Mouse (Mus musculus): ENCODE data around the gene Kif26a.

Kif26a gene

DNA sequence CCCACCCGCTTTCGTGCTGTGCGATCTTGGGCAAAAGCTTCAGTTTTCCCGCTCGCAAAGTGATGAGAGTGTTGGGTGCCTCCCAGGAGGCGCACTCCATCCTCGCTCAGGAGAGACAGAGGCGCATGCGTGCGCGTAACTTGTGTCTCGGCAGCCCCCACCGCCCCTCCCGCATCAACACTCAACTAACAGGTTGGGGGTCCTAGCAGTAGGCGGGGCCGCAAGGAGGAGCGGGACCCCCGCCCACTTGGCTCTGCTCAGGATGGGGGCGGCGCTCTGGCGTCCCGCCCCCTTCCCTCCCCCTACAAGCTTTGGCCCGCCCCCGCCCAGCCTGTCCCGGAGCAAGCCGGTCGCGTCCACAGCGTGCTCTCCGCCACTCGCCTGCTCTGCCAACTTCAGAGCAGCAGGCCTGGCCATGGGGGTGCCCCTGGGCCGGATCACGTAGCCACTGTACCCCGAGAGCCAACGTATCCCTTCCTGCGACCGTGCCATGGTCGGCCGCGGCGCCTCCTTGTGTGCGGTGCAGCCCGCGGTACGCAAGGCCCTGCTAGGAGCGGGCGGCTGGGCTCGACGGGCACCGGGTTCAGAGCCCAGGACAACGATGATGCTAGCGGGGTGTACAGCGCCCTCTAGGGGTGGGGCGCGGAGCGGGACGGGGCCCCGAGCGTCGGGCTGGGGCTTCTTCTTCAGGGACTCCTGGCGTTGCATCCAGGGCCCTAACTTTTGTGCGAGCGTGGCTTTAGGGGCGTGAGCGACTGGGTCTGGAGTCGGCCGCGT is at the start of gene Kif26a:
Gene Kif26a, plus strand, starts transcription at position 334 of the 777 bp plus-strand sequence.
- peak; percentile 25 to 34 for DNase-seq

DNA sequence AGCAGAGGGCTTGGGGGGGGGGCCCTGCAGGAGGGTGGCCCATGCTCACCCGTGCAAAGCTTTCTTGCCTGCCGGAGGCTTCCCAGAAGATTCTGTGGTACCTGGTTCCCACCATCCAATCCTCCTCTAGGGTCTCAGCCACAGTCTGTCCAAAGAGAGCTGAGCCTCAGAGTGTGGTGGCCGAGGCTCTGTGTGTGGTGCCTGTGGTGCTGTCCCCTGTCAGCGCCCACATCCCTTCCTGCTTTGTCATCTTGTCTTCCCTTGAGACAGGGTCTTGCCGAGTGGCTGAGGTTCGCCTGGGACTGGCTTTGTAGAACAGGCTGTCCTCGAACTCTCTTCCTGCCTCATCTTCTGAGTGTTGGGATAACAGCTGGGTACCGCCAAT is 49.3 kb upstream of the Kif26a start:
- DNase-seq: no peak

DNA sequence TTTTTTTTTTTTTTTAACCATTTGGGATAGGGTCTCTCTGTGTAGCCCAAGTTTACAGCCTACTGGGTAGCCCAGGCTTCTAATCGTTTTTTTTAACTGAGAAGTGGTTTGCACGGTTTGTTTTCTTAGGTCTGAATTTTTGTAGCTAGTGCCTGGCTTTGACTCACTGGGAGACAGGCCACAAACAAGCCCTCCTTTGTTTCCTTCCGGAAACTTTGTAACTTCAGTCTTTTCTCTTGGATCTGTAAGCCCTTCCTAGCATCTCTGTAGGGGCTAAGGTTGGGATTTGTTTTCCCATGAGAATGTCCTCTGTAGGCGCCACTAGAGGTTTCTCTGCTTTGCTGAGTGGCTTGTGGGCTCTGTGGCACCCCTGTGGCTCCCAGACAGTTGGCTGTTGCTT is 45.9 kb upstream of the Kif26a start:
- DNase-seq: no peak

- no peak for DNase-seq
Measured at GRCm38 (mm10) chr12:112101045-112101444, 45.0 kb upstream of the Kif26a start.

DNA sequence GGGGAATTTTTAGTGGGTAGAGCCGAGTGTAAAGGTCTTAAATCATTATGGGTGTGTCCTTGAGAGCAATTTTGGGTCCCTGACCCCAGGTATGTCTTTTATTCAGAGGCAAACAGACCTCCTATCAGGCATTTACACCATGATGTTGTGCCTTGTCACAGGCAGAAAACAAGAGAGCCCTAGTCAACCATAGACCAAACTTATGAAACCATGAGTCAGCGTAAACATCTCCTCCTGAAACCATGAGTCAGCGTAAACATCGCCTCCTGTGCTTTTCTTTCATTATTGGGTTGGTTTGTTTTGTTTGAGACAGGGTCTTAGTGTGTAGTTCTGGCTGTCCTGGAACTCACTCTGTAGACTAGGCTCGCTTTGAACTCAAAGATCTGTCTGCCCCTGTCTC is 42.8 kb upstream of the Kif26a start:
- DNase-seq: no peak

GRCm38 (mm10) chr12:112104890-112105289 is 41.1 kb upstream of the Kif26a start:
- no peak for DNase-seq

- no peak for DNase-seq
Measured at GRCm38 (mm10) chr12:112106541-112106971, 39.5 kb upstream of the Kif26a start, which contains the start of gene Aspg. Gene Aspg, plus strand, starts transcription at chr12:112106679.

DNA sequence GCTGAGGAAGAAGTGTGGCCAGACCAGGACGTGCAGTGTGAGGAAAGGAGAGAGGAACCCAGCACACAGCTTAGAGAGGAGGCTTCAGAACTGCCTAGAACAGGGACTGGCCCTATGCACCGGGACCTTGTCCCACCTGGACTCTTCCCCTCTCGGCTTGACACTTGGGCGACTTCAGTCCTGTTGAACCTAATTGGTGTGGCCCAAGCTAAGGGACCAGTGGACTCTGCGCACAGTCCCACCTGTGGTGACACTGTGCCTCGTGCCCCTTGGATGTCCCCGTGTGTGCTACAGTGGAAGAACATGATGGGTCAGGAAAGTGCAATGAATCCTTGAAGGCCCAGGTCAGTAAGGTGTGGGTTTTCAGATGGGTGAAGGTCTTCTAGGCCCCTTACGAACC is 38.3 kb upstream of the Kif26a start:
- DNase-seq: no peak

- no peak for DNase-seq
Measured at GRCm38 (mm10) chr12:112108696-112109445, 37.1 kb upstream of the Kif26a start.

GRCm38 (mm10) chr12:112109701-112110100 is 36.3 kb upstream of the Kif26a start:
- no peak for DNase-seq

GRCm38 (mm10) chr12:112111323-112111722 is 34.7 kb upstream of the Kif26a start:
- no peak for DNase-seq

GRCm38 (mm10) chr12:112112235-112112634 is 33.8 kb upstream of the Kif26a start:
- no peak for DNase-seq

DNA sequence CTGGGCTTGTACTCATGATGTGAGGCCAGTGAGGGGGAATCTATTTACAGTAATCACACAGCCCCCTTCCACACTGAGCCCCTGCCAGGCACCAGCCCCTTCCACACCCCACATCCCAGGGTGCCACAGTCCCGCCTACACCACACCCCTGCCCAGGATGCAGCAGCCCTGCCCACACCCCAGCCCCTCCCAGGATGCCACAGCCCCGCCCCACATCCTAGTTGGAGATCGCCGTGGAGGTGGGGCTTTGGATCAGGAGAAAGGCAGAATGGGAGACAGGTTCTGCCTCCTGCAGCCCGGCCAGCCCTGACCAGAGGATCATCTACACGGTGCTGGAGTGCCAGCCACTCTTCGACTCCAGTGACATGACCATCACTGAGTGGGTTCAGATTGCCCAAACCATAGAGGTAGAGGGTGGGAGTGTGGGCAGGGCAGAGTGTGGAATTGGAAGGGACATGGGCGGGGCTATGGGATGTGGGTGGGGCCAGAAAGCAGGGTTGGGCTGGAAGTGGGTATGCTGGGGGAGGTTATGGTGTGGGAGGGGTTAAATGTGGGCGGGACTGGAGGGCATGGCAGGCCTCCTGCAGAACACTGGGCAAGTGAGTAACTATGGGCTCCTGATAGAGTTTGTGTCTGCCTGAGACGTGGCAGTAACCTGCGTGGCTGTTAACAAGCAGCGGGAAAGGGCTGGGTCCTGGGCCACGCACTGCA is 33.2 kb upstream of the Kif26a start:
- no peak for DNase-seq

DNA sequence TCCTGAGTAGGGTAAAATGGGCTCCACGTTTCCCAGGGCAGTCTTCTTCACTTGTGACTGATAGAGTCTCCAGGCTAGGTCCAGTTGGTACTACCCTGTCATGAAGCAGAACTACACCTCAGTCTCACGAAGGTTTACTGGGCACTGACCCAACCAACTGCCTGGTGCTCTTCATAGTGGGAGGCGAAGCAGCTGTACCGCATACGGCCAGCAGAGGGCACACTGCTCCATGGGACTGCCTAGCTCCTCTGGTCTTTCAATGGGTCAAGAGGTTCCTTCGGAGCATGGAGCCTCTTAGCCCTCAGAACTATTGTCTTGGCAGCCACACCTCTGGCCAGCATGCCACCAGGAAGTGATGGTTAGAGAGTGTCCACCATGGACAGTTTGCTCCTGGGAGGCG is 32.3 kb upstream of the Kif26a start:
- peak; percentile 56 to 67 for DNase-seq

DNA sequence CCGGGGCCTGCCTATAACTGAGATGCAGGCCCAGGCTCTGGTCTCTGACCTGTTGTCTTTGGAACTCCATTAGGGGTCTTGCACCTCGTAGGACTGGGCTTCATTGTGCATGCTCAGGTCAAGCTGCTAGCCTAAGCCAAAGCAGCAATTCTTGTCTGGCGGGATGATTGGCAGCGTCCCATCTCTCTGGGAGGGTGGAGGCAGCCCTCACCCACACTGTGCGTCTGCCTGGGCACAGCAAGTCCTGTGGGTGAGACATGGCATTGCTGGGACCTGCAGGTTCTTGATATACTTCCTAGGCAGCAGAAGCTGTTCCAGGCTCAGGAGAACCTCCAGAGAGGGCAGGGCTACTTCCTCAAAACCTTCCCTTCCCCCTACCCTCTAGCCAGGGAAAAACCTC is 29.0 kb upstream of the Kif26a start:
- DNase-seq: no peak

- DNase-seq: no peak
Measured at GRCm38 (mm10) chr12:112117649-112118048, 28.4 kb upstream of the Kif26a start.

DNA sequence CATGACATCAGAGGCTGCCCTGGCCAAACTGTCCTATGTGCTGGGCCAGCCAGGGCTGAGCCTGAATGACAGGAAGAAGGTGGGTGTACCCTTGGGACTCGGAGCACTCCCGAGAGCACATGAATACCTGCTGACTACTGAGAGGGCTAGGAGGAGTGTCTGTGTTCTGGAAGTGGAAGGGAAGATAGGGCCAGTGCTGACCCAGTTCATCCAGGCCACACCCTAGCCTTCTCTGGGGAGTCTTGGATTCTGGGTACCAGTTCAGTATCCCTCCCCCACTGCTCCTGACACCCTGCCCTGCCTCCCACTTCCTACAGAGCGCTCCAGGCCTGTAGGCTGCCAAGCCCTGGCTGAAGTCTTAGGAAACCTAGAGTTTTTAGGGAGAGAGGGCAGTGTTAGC is 24.8 kb upstream of the Kif26a start:
- no peak for DNase-seq

DNA sequence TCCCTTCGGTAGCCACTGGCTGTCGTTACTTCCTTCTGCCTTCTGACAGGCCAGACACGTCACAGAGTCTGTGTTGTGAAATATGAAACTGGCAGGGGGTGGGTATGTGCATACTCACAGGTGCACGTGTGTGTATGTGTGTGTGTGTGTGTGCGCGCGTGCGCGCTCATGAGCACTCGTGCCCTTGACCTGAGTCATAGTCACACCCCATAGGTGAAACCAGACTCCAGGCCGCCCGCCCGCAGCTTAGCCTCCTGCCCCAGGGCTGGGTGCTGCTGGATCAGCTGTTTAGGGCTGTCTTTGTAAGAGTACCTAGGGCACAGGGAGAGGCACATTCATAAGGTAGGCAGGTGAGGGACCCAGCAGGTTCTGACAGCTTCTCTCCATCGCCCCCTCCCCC is 20.1 kb upstream of the Kif26a start:
- DNase-seq: no peak

DNA sequence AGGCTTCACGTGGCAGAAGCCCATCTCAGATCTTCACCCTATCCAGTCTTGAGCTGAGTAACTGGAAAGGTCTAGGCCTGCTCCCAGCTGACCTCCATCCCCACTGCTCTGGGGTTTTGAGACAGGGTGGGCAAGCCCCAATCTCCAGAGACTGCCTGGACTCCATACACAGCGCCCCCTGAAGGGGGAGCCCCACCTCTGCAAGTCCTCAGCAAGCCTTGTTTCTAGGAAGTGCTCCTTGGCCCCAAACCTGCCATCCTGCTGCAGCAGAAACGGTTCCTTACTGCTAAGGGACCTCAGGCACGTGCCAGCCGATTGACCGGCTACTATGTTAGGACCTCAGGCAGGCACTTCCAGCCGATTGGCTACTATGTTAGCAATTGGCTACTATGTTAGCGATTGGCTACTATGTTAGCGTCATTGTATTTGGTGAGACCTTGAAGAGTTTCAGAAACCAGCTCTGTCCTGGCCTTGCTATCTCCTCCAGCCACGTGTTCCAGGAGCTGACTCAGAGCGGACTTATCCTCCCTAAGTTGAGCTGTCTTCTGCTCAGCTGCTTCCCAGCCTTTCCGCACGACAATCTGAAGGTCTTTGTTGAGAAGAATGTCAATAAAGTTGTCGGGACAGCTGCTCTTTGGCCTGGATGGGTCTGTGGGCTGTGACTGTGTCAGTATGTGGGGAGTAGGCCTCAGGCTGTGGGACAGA is 18.9 kb upstream of the Kif26a start:
- DNase-seq: no peak

DNA sequence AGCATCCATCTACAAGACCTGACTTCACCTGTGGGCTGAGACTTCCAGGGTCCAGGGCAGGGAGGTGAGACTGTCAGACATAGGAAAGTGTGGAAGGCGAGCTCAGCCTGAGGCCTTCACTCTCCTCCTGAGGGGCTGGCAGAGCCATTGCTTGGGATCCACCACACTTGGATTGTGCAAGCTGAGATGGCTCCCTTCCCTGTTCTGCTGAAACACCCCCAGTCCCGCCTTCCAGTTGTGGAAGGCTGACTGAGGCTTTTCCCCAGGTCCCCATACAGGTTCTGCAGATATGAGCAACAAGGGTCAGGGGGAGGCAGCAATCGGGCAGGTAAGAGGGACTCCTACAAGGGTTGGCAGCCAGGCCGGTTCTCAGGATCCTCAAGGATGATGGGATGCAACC is 17.5 kb upstream of the Kif26a start:
- DNase-seq: no peak

GRCm38 (mm10) chr12:112129300-112129856 is 16.6 kb upstream of the Kif26a start:
- no peak for DNase-seq

DNA sequence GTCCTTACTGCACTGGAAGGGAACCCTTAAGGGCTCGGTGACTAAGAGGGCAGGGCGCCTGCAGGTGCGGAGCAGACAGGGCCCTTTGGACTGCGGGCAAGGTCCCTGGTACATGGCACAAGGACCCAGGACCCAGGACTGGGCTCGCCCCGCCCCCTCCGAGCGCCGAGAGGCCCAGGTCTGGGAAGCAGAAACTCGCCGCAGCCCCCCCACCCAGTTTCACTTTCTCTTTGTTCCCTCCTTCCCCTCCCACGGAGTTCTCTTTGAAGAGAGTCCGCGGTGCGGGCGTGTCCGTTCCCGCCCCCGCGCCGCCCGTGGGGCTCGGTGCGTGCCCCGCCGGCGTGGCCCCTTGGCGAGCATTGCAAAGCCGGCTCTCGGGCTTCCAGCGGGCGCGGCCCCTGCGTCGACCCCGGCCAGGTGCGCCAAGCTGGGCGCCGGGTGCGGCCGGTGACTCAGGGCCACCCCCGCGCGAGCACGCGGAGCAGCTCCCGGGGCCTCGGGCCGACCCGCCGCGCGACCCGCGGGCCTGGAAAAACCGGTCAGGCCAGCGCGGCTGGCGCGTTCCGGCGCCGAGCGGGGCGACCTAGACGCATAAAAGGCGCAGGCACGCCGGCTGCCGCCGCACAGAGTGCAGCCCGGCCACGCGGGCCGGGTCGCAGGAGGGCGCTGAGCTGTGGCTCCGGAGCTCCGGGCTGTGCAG is 15.7 kb upstream of the Kif26a start:
- DNase-seq: peak; percentile 31 to 45
